Mouse (Mus musculus) lung, postnatal 14 days (tissue): Measurements from ENCODE around the gene Bag5.
A peak's percentile ranks its signal among the peaks of the same experiment; 100 is the strongest.

Experiments
- DNase-seq: peaks from one replicate; pipeline ENCODE4 v3.0.0; 2021

Bag5 gene

GRCm38 (mm10) chr12:111696239-111696638 is 16.8 kb downstream of the Bag5 start:
- DNase-seq = peak; percentile 83

GRCm38 (mm10) chr12:111694880-111695804 is 17.9 kb downstream of the Bag5 start:
- DNase-seq = peak; percentile 43

- DNase-seq = peak; percentile 44
These were observed 18.7 kb downstream of the Bag5 start for GRCm38 (mm10) chr12:111694271-111694781.

- no peak for DNase-seq
These were observed 19.5 kb downstream of the Bag5 start for GRCm38 (mm10) chr12:111693341-111694270.

- DNase-seq = no peak
These were observed 20.2 kb downstream of the Bag5 start for GRCm38 (mm10) chr12:111692899-111693298.

- DNase-seq = peak; percentile 46
These were observed 21.6 kb downstream of the Bag5 start for GRCm38 (mm10) chr12:111691346-111691872.

GRCm38 (mm10) chr12:111689426-111689825 is 23.6 kb downstream of the Bag5 start:
- DNase-seq = peak; percentile 40

GRCm38 (mm10) chr12:111688069-111688428 is 25.0 kb downstream of the Bag5 start:
- DNase-seq = no peak

GRCm38 (mm10) chr12:111687350-111688068 is 25.5 kb downstream of the Bag5 start:
- DNase-seq = peak; percentile 78

- DNase-seq = no peak
These were observed 26.7 kb downstream of the Bag5 start for GRCm38 (mm10) chr12:111686390-111686789.

- no peak for DNase-seq
These were observed 30.3 kb downstream of the Bag5 start for GRCm38 (mm10) chr12:111682806-111683205.

GRCm38 (mm10) chr12:111682003-111682402 is 31.1 kb downstream of the Bag5 start:
- DNase-seq = no peak

GRCm38 (mm10) chr12:111681305-111681704 is 31.8 kb downstream of the Bag5 start:
- peak; percentile 37 for DNase-seq

- DNase-seq = no peak
These were observed 32.4 kb downstream of the Bag5 start for GRCm38 (mm10) chr12:111680661-111681060.

GRCm38 (mm10) chr12:111678997-111679396 is 34.1 kb downstream of the Bag5 start:
- no peak for DNase-seq

- DNase-seq = no peak
These were observed 34.5 kb downstream of the Bag5 start for GRCm38 (mm10) chr12:111678670-111678933.

- peak; percentile 93 for DNase-seq
These were observed 35.0 kb downstream of the Bag5 start, which contains the start of gene Trmt61a for GRCm38 (mm10) chr12:111677882-111678669. TSS of gene Trmt61a (plus strand) at chr12:111678105.

- no peak for DNase-seq
These were observed 35.6 kb downstream of the Bag5 start for GRCm38 (mm10) chr12:111677421-111677820.

- DNase-seq = no peak
These were observed 37.1 kb downstream of the Bag5 start for GRCm38 (mm10) chr12:111675797-111676580.

GRCm38 (mm10) chr12:111674850-111675486 is 38.1 kb downstream of the Bag5 start:
- DNase-seq = no peak
